Mouse (Mus musculus): ENCODE data around the gene Zmynd8. TPM values are rescaled to one million over a fixed set of nuclear protein-coding genes. Genes with fewer than 3 reads are reported as not detected.

The Zmynd8 gene
- polyA plus RNA-seq (2012; ENCODE audit: low replicate concordance): 45.0 and 48.6 TPM in 2 replicates

DNA sequence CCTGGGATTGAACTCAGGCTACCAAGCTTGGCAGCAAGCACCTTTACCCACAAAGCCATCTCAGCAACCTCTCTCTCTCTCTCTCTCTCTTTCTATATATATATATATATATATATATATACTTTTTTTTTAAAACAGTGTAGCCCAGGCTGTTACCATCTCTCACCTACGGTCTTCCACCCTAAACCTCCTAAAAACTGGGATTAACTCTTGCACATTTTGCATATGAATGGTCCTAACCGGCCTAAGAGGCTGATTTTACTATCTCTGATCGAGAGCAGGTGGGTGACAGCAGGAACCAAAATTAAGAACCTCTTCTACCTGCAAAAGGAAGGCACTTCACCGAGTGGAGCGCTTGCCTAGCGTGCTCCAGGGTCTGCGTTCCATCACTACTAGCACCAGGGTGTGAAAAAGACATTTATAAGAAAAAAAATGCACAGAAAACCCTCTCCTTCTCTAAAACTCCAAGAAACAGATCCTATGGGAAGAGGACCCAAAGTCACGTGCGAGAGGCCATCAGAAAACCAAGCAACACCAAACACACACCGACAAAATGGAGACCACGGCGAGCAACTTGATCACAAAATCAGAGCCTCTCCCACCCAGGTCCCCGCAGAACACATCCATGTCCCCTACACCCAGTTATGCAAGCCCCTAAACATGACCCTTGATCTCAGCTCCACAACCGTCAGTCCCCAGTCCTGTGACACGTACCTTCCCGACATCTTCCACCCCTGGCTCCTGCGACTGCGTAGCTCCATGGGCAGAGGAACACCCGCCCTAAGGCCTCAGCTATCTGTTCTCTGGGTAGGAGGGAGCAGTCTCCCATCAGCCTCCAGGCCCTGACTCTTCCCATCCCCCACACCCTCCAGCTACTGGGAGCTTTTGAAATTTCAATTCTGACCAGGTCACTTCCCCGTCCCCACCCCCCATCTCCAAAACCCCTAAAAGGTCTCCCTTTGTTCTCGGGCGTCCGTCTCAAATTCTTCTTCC is at the start of gene Zmynd8:
Zmynd8 (minus strand) TSS at position 815 of the 993 bp plus-strand sequence.

Other genes with a start within 250 kb of the Zmynd8 start
- 10.4 and 20.0 TPM in 2 replicates for gene Ncoa3, start 93.6 kb upstream of the Zmynd8 start, polyA plus RNA-seq (2012; ENCODE audit: low replicate concordance)

All from leukemia stem cell, adult 10-12 weeks (primary cell).